Mouse (Mus musculus) brain, embryonic 18.5 days (tissue): Measurements from ENCODE around the gene Gm20388.
A peak's percentile ranks its signal among the peaks of the same experiment; 100 is the strongest.

ENCODE experiments used
- DNase-seq: peaks from one replicate; pipeline ENCODE4 v3.0.0-alpha.2; 2012; ENCODE audit warnings: low read depth, low spot score

Gene Gm20388

DNA sequence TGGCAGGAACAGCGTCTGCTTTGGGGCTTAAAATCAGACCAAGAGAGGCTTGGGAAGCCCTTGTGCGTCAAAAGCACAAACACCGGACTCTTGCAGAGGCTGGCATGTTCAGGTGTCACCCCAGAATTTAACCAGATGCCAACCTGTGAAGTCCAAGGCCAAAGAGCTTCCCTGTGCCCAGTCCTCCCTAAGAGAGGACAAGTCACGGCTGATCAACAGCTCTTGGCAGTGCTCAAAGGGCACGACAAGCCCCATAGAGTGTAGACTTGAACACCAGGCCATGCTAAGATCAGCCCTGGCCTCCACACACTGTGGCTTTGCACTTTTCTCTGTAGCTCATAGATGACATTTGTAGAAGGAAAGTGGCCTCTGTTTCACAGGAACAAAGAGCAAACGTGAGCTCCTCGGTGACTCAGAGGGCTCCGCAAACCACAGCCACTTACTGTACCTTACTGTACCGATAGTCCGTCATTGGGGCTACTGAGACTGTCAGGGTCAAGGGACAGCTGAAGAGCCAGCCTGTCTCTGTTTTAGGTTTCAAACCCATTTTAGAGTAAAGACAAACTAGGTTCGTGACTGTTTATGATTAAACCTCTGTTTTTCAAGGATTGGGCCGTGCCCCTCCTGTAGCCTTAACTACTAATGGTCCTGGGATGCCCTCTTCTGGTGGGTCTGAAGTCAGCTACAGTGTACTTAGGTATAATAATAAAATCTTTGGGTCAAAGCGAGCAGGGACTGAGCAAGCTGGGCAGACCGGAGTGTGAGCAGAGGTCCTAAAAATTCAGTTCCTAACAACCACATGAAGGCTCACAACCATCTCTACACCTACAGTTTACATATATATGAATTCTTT lies 2022.3 kb downstream of the Gm20388 start:
- no peak for DNase-seq

GRCm38 (mm10) chr8:121934506-121934905 lies 2023.9 kb downstream of the Gm20388 start:
- no peak for DNase-seq

DNA sequence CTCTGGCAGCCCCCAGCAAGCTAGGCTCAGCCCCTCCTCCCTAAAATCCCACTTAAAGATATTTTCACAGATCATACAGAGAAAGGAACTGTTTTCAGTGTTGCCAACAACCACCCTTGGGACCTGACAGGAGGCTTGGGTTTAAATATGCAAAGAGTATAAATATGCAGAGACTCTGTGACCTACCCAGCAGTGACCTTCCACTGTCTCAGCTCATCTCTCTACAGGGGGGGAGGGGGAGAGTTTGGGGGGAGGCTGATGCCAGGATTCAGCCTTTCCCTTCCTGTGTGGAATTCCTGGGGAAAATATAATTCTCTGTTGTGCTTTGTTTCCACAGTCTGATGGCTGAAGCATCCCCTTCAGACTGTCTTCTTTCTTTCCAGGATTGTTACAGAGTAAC lies 2024.3 kb downstream of the Gm20388 start:
- DNase-seq = no peak

DNA sequence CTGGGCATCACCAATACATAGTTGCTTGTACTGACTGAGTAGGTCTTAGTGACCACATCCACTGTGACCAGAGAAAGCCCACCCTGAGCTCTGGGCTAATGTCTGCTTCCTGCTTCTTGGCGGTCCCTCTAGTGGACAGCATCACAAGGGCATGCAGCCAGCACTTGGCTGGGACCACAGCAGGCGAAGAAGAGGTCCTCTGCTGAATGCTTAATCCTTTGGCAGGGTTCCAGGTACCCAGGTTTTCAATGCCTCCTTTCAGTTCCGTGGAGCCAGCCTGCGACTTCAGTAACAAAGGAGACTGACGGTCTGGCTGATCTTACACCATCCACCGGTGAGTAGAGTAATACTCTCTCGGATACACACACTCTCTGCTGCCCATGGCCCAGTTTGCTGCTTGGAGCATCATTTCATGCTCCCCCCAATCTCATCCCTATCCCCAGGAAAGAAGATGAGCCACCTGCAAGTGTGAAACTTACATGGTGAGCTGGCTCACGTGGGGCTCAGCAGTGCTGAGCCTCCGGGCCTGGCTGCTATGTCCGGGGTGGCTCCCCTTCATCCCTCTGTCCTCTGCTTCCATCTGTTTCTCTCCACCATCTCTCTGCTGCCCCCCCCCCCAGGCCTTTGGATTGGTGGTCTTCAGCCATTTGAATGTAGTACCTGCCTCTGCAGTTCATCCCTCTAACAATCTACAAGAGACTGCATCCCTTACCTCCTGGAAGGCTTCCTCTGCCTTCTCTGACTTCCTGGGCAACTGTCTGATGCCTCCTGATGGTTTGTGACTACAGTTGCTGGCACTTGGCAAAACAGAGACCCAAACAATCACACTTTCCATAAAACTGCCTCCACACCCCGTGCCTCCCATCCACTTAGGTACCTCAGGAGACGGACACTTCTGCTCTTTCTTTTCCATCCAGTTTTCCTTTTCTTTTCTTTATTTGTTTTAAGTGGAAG lies 2025.0 kb downstream of the Gm20388 start:
- DNase-seq = peak; percentile 74

DNA sequence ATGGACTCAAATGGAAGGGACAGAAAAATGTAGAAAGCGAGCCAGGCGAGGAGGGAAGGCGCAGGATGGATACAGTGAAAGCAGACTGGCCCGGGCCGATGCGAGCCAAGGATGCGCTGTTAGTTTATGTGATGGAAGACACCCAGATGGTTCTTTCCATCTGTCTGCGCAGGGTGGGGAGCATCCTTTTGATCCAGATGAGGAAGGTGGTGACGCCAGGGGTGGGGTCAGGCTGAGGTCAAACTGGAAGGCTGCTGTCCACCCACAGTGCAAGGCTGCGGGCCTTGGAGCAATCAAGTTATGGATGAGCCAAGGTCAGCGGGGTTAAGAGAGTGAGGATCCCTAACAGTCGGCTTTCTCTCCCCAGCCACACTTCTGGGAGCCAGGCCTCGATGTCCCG lies 2025.8 kb downstream of the Gm20388 start:
- DNase-seq = no peak

GRCm38 (mm10) chr8:121938732-121939131 lies 2028.1 kb downstream of the Gm20388 start:
- no peak for DNase-seq

- DNase-seq = no peak
Observed at GRCm38 (mm10) chr8:121943057-121943540, 2032.5 kb downstream of the Gm20388 start.

DNA sequence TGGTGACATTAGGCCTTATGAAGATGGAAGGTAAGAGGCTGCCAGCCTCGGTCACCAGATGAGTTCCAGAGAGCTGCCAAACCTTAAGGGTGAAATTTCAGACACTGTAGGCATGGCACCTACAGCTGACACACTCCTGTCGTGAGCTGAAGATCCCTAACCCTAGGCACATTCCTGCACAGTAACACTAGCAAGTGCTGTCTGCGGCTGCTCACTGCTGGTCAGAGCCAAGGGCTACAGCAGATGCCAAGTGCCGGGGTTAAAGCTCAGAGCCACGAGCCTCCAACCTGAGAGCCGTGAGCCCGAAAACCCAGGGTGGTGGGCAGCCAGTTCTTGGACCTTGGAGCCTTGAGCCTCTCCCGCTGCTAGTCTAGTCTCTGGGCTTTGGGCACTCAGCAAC lies 2033.1 kb downstream of the Gm20388 start:
- no peak for DNase-seq

GRCm38 (mm10) chr8:121944831-121945230 lies 2034.2 kb downstream of the Gm20388 start, which contains the start of gene Car5a:
Car5a (minus strand) TSS chr8:121944904.
- DNase-seq = no peak

DNA sequence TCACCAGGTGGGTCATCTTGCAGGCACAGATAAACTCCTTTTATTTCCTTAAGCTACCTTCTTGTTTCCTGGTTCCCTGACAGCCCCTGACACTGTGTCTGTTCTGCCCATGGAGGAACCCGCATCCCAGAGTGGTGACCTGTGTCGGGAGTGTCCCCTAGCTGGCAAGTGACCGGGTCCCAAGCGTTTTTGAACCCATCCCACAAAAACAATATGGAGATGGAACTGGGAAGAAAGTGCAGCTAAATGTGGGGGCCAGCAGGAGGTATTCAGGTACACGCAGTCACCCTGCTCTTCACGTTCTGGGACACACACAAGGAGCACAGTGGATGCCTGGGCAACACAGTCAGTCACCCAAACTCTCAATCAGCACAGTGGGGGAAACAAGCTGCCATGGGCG lies 2035.7 kb downstream of the Gm20388 start:
- DNase-seq = no peak

- no peak for DNase-seq
Observed at GRCm38 (mm10) chr8:121947047-121947752, 2036.6 kb downstream of the Gm20388 start.

DNA sequence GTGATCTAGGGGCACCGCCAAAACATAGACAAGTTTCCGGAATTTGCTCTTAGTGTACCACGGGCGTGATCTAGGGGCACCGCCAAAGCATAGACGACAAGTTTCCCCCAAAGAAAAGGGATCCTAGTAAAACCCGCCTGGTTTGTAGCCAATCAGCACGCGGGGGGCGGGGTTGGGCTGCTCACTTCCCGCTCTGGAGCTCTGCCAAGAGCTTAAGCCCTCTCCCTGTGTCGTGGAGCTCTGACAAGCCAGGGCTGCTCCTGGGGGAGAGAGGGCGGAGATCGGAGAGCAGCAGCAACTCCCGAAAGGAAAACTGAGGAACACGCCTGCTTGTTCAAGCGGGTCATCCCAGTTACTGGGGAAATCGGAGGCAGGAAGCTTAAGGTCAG lies 2037.1 kb downstream of the Gm20388 start:
- DNase-seq = peak; percentile 73

- DNase-seq = no peak
Observed at GRCm38 (mm10) chr8:121948321-121949145, 2037.9 kb downstream of the Gm20388 start.

GRCm38 (mm10) chr8:121949222-121949800 lies 2038.7 kb downstream of the Gm20388 start, which contains the start of gene Banp:
Banp (plus strand) TSS chr8:121949750.
- DNase-seq = no peak

DNA sequence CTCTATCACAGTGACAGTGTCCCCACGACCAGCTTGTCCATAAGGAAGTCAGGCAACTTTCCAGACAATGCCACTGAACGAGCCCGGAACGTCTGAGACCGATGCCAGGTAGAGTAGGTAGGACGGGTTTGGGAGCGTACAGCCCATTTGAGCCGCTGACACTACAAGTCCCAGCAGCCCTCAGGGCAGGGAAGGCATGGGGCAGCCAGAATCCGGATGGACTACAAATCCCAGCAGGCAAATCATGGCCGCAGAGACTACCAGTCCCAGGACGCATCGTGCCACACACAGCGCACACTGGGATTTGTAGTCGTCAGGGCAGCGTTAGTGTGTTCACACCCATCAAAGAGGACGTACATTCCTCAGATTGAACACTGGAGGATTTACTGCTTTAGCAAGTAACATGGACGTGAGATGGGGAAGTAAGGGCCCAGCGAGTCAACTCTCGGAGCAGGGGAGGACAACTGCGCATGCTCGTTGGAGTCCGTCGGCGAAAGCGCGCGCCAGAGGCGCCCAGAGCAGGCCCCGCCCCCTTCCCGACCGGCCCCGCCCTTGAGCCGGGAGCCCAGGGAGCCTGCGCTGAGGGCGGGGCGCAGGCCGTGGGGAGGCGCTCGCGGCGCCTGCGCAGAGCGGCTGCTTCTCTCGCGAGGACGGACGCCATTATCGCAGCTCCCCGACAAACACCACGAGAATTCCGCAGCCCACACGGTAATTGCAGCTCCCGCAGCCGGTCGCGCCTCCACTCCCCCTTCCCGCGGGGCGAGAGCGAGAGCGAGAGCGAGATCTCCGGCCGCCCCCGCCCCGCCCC lies 2039.5 kb downstream of the Gm20388 start:
- DNase-seq = peak; percentile 98

DNA sequence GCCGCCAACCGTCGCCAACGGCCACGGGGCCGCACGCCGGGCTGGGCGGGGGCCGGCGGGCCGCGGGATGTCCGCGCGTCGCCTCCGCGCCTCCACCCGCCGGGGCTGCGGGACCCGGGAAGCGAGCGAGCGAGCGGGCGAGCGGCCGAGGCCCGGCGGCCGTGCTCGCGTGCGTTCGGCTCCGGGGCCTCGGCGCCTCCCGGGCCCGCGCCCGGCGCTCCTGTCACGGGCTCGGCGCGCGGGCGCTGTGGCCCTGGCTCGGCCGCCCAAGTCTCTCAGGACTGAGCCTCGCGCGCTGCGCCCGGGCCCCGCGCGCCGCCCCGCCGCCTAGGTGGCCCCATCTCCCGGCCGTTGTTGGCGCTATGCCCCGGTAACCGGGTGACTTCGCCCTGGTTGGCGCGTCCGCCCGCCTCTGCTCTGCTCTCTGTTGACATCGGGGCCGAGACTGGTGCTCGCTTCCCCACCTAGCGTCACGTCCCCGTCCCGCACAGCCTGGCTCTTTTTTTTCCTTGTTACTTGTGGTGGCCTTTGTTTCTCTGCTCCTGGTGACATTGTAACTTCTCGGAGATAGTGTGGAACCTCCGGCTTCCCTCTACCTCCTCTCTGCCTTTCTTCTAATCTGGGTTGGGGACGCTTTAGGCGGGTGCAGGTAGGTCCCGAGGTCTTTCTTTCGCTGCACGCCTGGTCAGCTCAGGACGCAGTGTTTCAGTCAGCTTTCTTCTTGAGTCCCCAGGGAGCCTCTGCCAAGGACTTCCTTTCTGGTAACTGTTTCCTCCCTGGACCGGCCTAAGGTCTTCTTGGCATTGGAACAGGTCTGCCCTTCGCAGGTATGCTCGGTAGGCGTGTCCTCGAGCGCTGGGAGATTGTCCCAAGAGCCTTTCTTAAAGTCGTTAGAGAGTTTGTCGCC lies 2040.4 kb downstream of the Gm20388 start:
- no peak for DNase-seq

GRCm38 (mm10) chr8:121951656-121952009 lies 2041.0 kb downstream of the Gm20388 start:
- no peak for DNase-seq

- no peak for DNase-seq
Observed at GRCm38 (mm10) chr8:121952122-121952521, 2041.5 kb downstream of the Gm20388 start.
